Mouse (Mus musculus) cortical plate, adult 2 months (tissue): ENCODE measurements around the gene Camta1.

Source experiments
- CTCF ChIP-seq: fragments of 200-500 bp; IDR thresholded peaks from 2 replicates; pipeline ENCODE4 v1.5.1; 2011; ENCODE audit warnings: mild to moderate bottlenecking, control low read depth, low read length; ENCODE audit not compliant: insufficient read depth; ENCODE audit errors: extremely low read depth
- POLR2A ChIP-seq: fragments of 200-500 bp; IDR thresholded peaks from 2 replicates; pipeline ENCODE4 v1.6.1; 2011; ENCODE audit warnings: mild to moderate bottlenecking, low read length, control low read depth; ENCODE audit not compliant: insufficient read depth; ENCODE audit errors: extremely low read depth

DNA sequence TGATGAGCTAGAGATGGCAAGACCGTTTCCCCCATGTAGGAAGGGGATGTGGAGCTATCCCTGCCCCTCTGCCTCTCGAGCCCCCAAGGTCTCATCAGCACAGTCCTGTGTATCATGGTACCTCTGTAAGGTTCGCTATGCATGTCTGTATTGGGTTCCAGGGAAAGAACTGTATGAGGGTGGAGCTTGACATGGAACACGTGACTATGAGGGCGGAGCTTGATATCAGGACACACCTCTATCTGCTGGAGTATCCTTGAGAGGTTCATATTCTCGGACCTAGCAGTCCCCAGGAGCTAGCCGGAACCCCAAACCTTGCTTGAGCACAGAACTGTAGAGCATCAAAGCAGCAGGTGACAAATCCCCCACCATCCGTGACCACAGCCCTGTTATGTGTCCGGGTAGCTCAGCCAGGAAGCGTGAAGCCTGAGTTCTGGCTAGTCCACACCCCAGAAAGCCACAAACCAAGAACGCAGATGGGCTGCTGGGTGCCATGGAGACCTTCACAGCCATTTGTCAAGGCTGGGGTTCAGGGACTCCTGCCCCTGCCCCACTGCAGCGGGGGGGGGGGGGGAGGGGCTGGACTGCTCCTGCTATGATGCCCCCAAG lies 122.2 kb downstream of the Camta1 start:
- TF ChIP-seq CTCF, result no peak
- TF ChIP-seq POLR2A, result no peak
